ENCODE assay signal across 10 mouse cellular contexts in genomic region chr11:102228191-102228545, GRCm38 (mm10). TPM values are rescaled to one million over a fixed set of nuclear protein-coding genes. Genes with fewer than 3 reads are reported as not detected.
DNase-seq lines count a peak whose midpoint lies in the region; ATAC-seq and TF ChIP-seq lines count a peak whose summit lies in the region.
"Had no signal": no experiment of that assay in that cellular context is flagged by ENCODE, and none has a peak within 500 bp of the region (broad histone marks: within the 10 kb centered on the region; RNA-seq: fewer than 3 reads in every experiment).

No protein-coding gene starts in this region.

- no peak for DNase-seq in heart, embryonic 10.5 days (ENCODE audit: low spot score)
- no peak for DNase-seq in heart, postnatal 10 days
- no peak for DNase-seq in embryo, embryonic 10 days (ENCODE audit: low spot score)
- DNase-seq in layer of hippocampus, postnatal 25 days (ENCODE audit: extremely low spot score in 1 of 2, low spot score in 1 of 2) = no peak
- no peak for DNase-seq in adipocyte (ENCODE audit: low spot score)

- peak overlapping the region; percentile 95 for H3K4me3 ChIP-seq in heart, embryonic 10.5 days
- H3K4me3 ChIP-seq in E14TG2a.4 (replicated peaks; ENCODE audit: low read length) = 0 out of 2 replicates have a peak overlapping the region, but pooled peaks have one; percentile 39
- peak overlapping the region; percentile 87 for H3K4me3 ChIP-seq in forebrain, embryonic 15.5 days
- H3K4me3 ChIP-seq in liver, embryonic 15.5 days (replicated peaks) = no peak overlapping the region; the same call in 1 of the 2 replicates

- H3K4me2 ChIP-seq in forebrain, embryonic 15.5 days (replicated peaks) = peak overlapping the region; percentile 80
- peak overlapping the region; percentile 96 for H3K4me2 ChIP-seq in liver, embryonic 15.5 days

- peak overlapping the region; percentile 95 for H3K9ac ChIP-seq in forebrain, embryonic 15.5 days (replicated peaks)
- no peak overlapping the region for H3K9ac ChIP-seq in liver, embryonic 15.5 days

- no peak; the same call in none of the 2 replicates for ATAC-seq in forebrain, embryonic 15.5 days (replicated peaks)
- no peak for ATAC-seq in liver, embryonic 15.5 days (ENCODE audit: insufficient read depth)

- H3K36me3 ChIP-seq in heart, embryonic 10.5 days = no peaks in the 10 kb centered on the region
- H3K36me3 ChIP-seq in E14TG2a.4 (ENCODE audit: insufficient read depth, low read length) = no peaks in the 10 kb centered on the region; the same call in 1 of the 2 replicates
- no peaks in the 10 kb centered on the region; the same call in 1 of the 2 replicates for H3K36me3 ChIP-seq in forebrain, embryonic 15.5 days
- no peaks in the 10 kb centered on the region for H3K36me3 ChIP-seq in liver, embryonic 15.5 days (replicated peaks)

- H3K27ac ChIP-seq in heart, embryonic 10.5 days = peak overlapping the region; percentile 96
- peak overlapping the region; percentile 98 for H3K27ac ChIP-seq in forebrain, embryonic 15.5 days (replicated peaks)
- no peak overlapping the region for H3K27ac ChIP-seq in liver, embryonic 15.5 days (replicated peaks)

- no peak for TF ChIP-seq CTCF in E14TG2a.4 (conservative IDR thresholded peaks at IDR 0.05; ENCODE audit: low read length)

- intact Hi-C loops in heart, postnatal 10 days (cut with DNase I) = no loop called here

- H3K9me3 ChIP-seq in heart, embryonic 10.5 days = no peaks in the 10 kb centered on the region
- no peaks in the 10 kb centered on the region for H3K9me3 ChIP-seq in E14TG2a.4 (ENCODE audit: low read length)
- no peaks in the 10 kb centered on the region for H3K9me3 ChIP-seq in forebrain, embryonic 15.5 days
- no peaks in the 10 kb centered on the region for H3K9me3 ChIP-seq in liver, embryonic 15.5 days (replicated peaks)

- H3K27me3 ChIP-seq in heart, embryonic 10.5 days (ENCODE audit: insufficient read depth, poor library complexity, severe bottlenecking) = no peaks in the 10 kb centered on the region
- H3K27me3 ChIP-seq in E14TG2a.4 (ENCODE audit: insufficient read depth, low read length) = peaks cover 28% of the 10 kb centered on the region
- no peaks in the 10 kb centered on the region for H3K27me3 ChIP-seq in forebrain, embryonic 15.5 days
- peaks cover 72% of the 10 kb centered on the region for H3K27me3 ChIP-seq in liver, embryonic 15.5 days

- H3K4me1 ChIP-seq in heart, embryonic 10.5 days = peaks cover 65% of the 10 kb centered on the region
- peaks cover 72% of the 10 kb centered on the region for H3K4me1 ChIP-seq in E14TG2a.4 (replicated peaks; ENCODE audit: low read depth, low read length)
- peaks cover 69% of the 10 kb centered on the region for H3K4me1 ChIP-seq in forebrain, embryonic 15.5 days
- peaks cover 44% of the 10 kb centered on the region for H3K4me1 ChIP-seq in liver, embryonic 15.5 days (replicated peaks)

- WGBS in heart, embryonic 10.5 days = 15% methylated on average over 9 of the region's 9 CpGs
- WGBS in forebrain, embryonic 15.5 days = 8% methylated on average over 9 of the region's 9 CpGs
- WGBS in liver, embryonic 15.5 days (ENCODE audit: insufficient replicate concordance) = 32% methylated on average over 9 of the region's 9 CpGs

RNA-seq across cellular contexts. Expression of gene Hdac5, which starts 1.8 kb away (rescaled TPM):
- 84.9 and 103 TPM in 2 replicates for polyA plus RNA-seq in heart, embryonic 10.5 days (2016; fragmentation: Nextera tagmentation; extraction: Ambion mirVana)
- 100 to 1,000 TPM; 106 to 139 TPM for total RNA-seq in heart, postnatal 10 days (2021)
- polyA plus RNA-seq in forebrain, embryonic 15.5 days (2015; fragmentation: Nextera tagmentation; extraction: Ambion mirVana) = 127 and 129 TPM in 2 replicates
- 17.3 and 17.5 TPM in 2 replicates for polyA plus RNA-seq in liver, embryonic 15.5 days (2015; fragmentation: Nextera tagmentation; extraction: Ambion mirVana)
- total RNA-seq in layer of hippocampus, postnatal 25 days (2021) = 100 to 1,000 TPM; 218 to 242 TPM

RNA-seq across cellular contexts. Expression of gene BC030867, which starts 20.5 kb away (rescaled TPM):
- polyA plus RNA-seq in heart, embryonic 10.5 days (2016; fragmentation: Nextera tagmentation; extraction: Ambion mirVana) = 16.5 and 19.4 TPM in 2 replicates
- total RNA-seq in heart, postnatal 10 days (2021) = 1 to 10 TPM; 1.7 to 1.8 TPM
- 5.6 and 7.0 TPM in 2 replicates for polyA plus RNA-seq in forebrain, embryonic 15.5 days (2015; fragmentation: Nextera tagmentation; extraction: Ambion mirVana)
- 14.1 and 15.3 TPM in 2 replicates for polyA plus RNA-seq in liver, embryonic 15.5 days (2015; fragmentation: Nextera tagmentation; extraction: Ambion mirVana)
- total RNA-seq in layer of hippocampus, postnatal 25 days (2021) = 1 to 10 TPM; 1.3 to 1.5 TPM
- total RNA-seq: neutrophil, adult 5-6 weeks had no signal

RNA-seq across cellular contexts. Expression of gene G6pc3, which starts 38.7 kb away (rescaled TPM):
- 35.0 and 40.9 TPM in 2 replicates for polyA plus RNA-seq in heart, embryonic 10.5 days (2016; fragmentation: Nextera tagmentation; extraction: Ambion mirVana)
- total RNA-seq in heart, postnatal 10 days (2021) = 10 to 100 TPM; 37.9 to 38.1 TPM
- polyA plus RNA-seq in forebrain, embryonic 15.5 days (2015; fragmentation: Nextera tagmentation; extraction: Ambion mirVana) = 21.5 and 23.7 TPM in 2 replicates
- polyA plus RNA-seq in liver, embryonic 15.5 days (2015; fragmentation: Nextera tagmentation; extraction: Ambion mirVana) = 8.2 and 8.8 TPM in 2 replicates
- 10 to 100 TPM; 53.5 to 58.2 TPM for total RNA-seq in layer of hippocampus, postnatal 25 days (2021)

RNA-seq across cellular contexts. Expression of gene Asb16, which starts 40.4 kb away (rescaled TPM):
- 0.06 and 0.08 TPM in 2 replicates for polyA plus RNA-seq in heart, embryonic 10.5 days (2016; fragmentation: Nextera tagmentation; extraction: Ambion mirVana)
- total RNA-seq in heart, postnatal 10 days (2021) = under 1 TPM; 0.52 to 0.69 TPM
- polyA plus RNA-seq in forebrain, embryonic 15.5 days (2015; fragmentation: Nextera tagmentation; extraction: Ambion mirVana) = not detected in 2 replicates
- 0.05 and 0.06 TPM in 2 replicates for polyA plus RNA-seq in liver, embryonic 15.5 days (2015; fragmentation: Nextera tagmentation; extraction: Ambion mirVana)
- 1 to 10 TPM in 1 of 2 experiments, under 1 TPM in 1; 0.70 to 1.1 TPM for total RNA-seq in layer of hippocampus, postnatal 25 days (2021)
- total RNA-seq: neutrophil, adult 5-6 weeks had no signal
- polyA plus RNA-seq: C2C12 had no signal

RNA-seq across cellular contexts. Expression of gene Lsm12, which starts 43.1 kb away (rescaled TPM):
- polyA plus RNA-seq in heart, embryonic 10.5 days (2016; fragmentation: Nextera tagmentation; extraction: Ambion mirVana) = 90.9 and 108 TPM in 2 replicates
- total RNA-seq in heart, postnatal 10 days (2021) = 10 to 100 TPM; 58.5 to 61.4 TPM
- 114 and 118 TPM in 2 replicates for polyA plus RNA-seq in forebrain, embryonic 15.5 days (2015; fragmentation: Nextera tagmentation; extraction: Ambion mirVana)
- 51.4 and 70.3 TPM in 2 replicates for polyA plus RNA-seq in liver, embryonic 15.5 days (2015; fragmentation: Nextera tagmentation; extraction: Ambion mirVana)
- 10 to 100 TPM; 62.0 to 62.7 TPM for total RNA-seq in layer of hippocampus, postnatal 25 days (2021)
